Comparison of ENCODE assay signal across 8 mouse cellular contexts in genomic region chrX:50549713-50550112, GRCm38 (mm10).
DNase-seq lines count a peak whose midpoint lies in the region; ATAC-seq and TF ChIP-seq lines count a peak whose summit lies in the region.

No protein-coding gene starts in this region.

- TF ChIP-seq CTCF in MEL (IDR thresholded peaks at IDR 0.05 in 2 of 3, conservative IDR thresholded peaks at IDR 0.05 in 1 of 3; ENCODE audit: control insufficient read depth in 1 of 3, insufficient read depth in 1 of 3, low read depth in 2 of 3, low read length in 3 of 3, poor library complexity in 1 of 3, severe bottlenecking in 1 of 3): peak; percentile 14 to 74 (median 40); a peak in 3 of 6 replicates
- TF ChIP-seq CTCF in liver, embryonic 14.5 days (IDR thresholded peaks at IDR 0.05; ENCODE audit: low read depth): peak; percentile 9; the same call in 1 of the 2 replicates

- 41% methylated on average over 3 of the region's 3 CpGs for WGBS in heart, embryonic 10.5 days
- WGBS in forebrain, embryonic 10.5 days: 47% methylated on average over 3 of the region's 3 CpGs
- 63% methylated on average over 3 of the region's 3 CpGs for WGBS in hindbrain, embryonic 15.5 days
- WGBS in liver, embryonic 14.5 days (ENCODE audit: insufficient replicate concordance): 36% methylated on average over 3 of the region's 3 CpGs

- no peak overlapping the region for H3K27ac ChIP-seq in heart, embryonic 10.5 days
- peak overlapping the region; percentile 90 for H3K27ac ChIP-seq in MEL (ENCODE audit: control insufficient read depth, low read depth, low read length)
- H3K27ac ChIP-seq in forebrain, embryonic 10.5 days: no peak overlapping the region
- no peak overlapping the region for H3K27ac ChIP-seq in hindbrain, embryonic 15.5 days (replicated peaks)
- no peak overlapping the region for H3K27ac ChIP-seq in liver, embryonic 14.5 days

- no peaks in the 10 kb centered on the region for H3K4me1 ChIP-seq in heart, embryonic 10.5 days
- peaks cover 0 to 2% of the 10 kb centered on the region in 2 experiments; a peak in 1 of 4 replicates for H3K4me1 ChIP-seq in MEL (ENCODE audit: control insufficient read depth in 1 of 2, insufficient read depth in 2 of 2, low read length in 2 of 2)
- no peaks in the 10 kb centered on the region for H3K4me1 ChIP-seq in forebrain, embryonic 10.5 days
- H3K4me1 ChIP-seq in hindbrain, embryonic 15.5 days (replicated peaks): no peaks in the 10 kb centered on the region
- H3K4me1 ChIP-seq in liver, embryonic 14.5 days (replicated peaks; ENCODE audit: control insufficient read depth in 2 of 2, insufficient read depth in 2 of 2, low read length in 1 of 2): no peaks in the 10 kb centered on the region

- TF ChIP-seq POLR2A in MEL (IDR thresholded peaks at IDR 0.05; ENCODE audit: control insufficient read depth in 1 of 2, insufficient read depth in 1 of 2, low read depth in 1 of 2, low read length in 2 of 2, poor library complexity in 1 of 2): no peak

- peak overlapping the region; percentile 47 for H3K4me2 ChIP-seq in hindbrain, embryonic 15.5 days
- H3K4me2 ChIP-seq in liver, embryonic 14.5 days (ENCODE audit: low read depth): peak overlapping the region; percentile 25

- peak overlapping the region; percentile 47; the same call in 1 of the 2 replicates for H3K4me3 ChIP-seq in heart, embryonic 10.5 days
- H3K4me3 ChIP-seq in MEL (ENCODE audit: control insufficient read depth in 1 of 2, insufficient read depth in 1 of 2, low read depth in 2 of 2, low read length in 2 of 2): peak overlapping the region; percentile 84 to 92
- peak overlapping the region; percentile 35 for H3K4me3 ChIP-seq in forebrain, embryonic 10.5 days
- H3K4me3 ChIP-seq in hindbrain, embryonic 15.5 days: peak overlapping the region; percentile 37
- H3K4me3 ChIP-seq in liver, embryonic 14.5 days (ENCODE audit: insufficient read depth in 1 of 2, low read depth in 2 of 2, low read length in 2 of 2): peak overlapping the region in 1 of 2 experiments; percentile 64; a peak in 3 of 4 replicates

- DNase-seq in heart, embryonic 10.5 days (ENCODE audit: low spot score): no peak
- no peak for DNase-seq in heart, adult 11 months
- peak; percentile 87 for DNase-seq in MEL (ENCODE audit: low read depth, low spot score)
- DNase-seq in forebrain, embryonic 10.5 days (ENCODE audit: extremely low spot score, low spot score): no peak
- DNase-seq in liver, embryonic 14.5 days (ENCODE audit: low read depth in 3 of 3, low spot score in 3 of 3): peak in 1 of 3 experiments; percentile 35
- peak; percentile 43 for DNase-seq in retina, adult 2 months (ENCODE audit: low read depth, low spot score)
- DNase-seq in right cerebral cortex, adult 18-20 months: no peak

- no peak for ATAC-seq in hindbrain, embryonic 15.5 days (ENCODE audit: low FRiP score, low read depth)
- no peak for ATAC-seq in liver, embryonic 14.5 days (ENCODE audit: insufficient read depth)

- no peaks in the 10 kb centered on the region for H3K27me3 ChIP-seq in heart, embryonic 10.5 days (ENCODE audit: insufficient read depth, poor library complexity, severe bottlenecking)
- no peaks in the 10 kb centered on the region for H3K27me3 ChIP-seq in MEL (ENCODE audit: control insufficient read depth in 1 of 2, insufficient read depth in 2 of 2, low read length in 2 of 2)
- no peaks in the 10 kb centered on the region for H3K27me3 ChIP-seq in forebrain, embryonic 10.5 days (ENCODE audit: poor library complexity, severe bottlenecking)
- H3K27me3 ChIP-seq in hindbrain, embryonic 15.5 days: no peaks in the 10 kb centered on the region
- H3K27me3 ChIP-seq in liver, embryonic 14.5 days (ENCODE audit: control insufficient read depth, insufficient read depth, low read length): no peaks in the 10 kb centered on the region

- H3K79me2 ChIP-seq in MEL (ENCODE audit: control insufficient read depth, insufficient read depth, low read length, poor library complexity): no peaks in the 10 kb centered on the region; the same call in 1 of the 2 replicates

- peak overlapping the region; percentile 94 for H3K9ac ChIP-seq in MEL (ENCODE audit: control insufficient read depth, low read depth, low read length, poor library complexity, severe bottlenecking)
- H3K9ac ChIP-seq in hindbrain, embryonic 15.5 days: no peak overlapping the region
- no peak overlapping the region for H3K9ac ChIP-seq in liver, embryonic 14.5 days (replicated peaks)

- TF ChIP-seq EP300 in MEL (IDR thresholded peaks at IDR 0.05; ENCODE audit: low read depth in 1 of 2, low read length in 2 of 2): peak in 1 of 2 experiments; percentile 18; a peak in 1 of 4 replicates
- no peak for TF ChIP-seq EP300 in liver, embryonic 14.5 days (IDR thresholded peaks at IDR 0.05; ENCODE audit: low read depth)

- TF ChIP-seq RAD21 in MEL (IDR thresholded peaks at IDR 0.05; ENCODE audit: low read depth, low read length): peak; percentile 89

- no peaks in the 10 kb centered on the region for H3K36me3 ChIP-seq in heart, embryonic 10.5 days
- peaks cover 0 to 3% of the 10 kb centered on the region in 2 experiments; a peak in 1 of 4 replicates for H3K36me3 ChIP-seq in MEL (ENCODE audit: control insufficient read depth in 1 of 2, insufficient read depth in 2 of 2, low read length in 2 of 2)
- 0 out of 2 replicates have a peak, but pooled peaks cover 5% of the 10 kb centered on the region for H3K36me3 ChIP-seq in forebrain, embryonic 10.5 days (replicated peaks)
- H3K36me3 ChIP-seq in hindbrain, embryonic 15.5 days: no peaks in the 10 kb centered on the region
- H3K36me3 ChIP-seq in liver, embryonic 14.5 days (replicated peaks; ENCODE audit: control insufficient read depth, insufficient read depth, low read depth): no peaks in the 10 kb centered on the region

- no peaks in the 10 kb centered on the region for H3K9me3 ChIP-seq in heart, embryonic 10.5 days
- no peaks in the 10 kb centered on the region for H3K9me3 ChIP-seq in MEL (replicated peaks; ENCODE audit: insufficient read depth, low read length)
- no peaks in the 10 kb centered on the region; the same call in 1 of the 2 replicates for H3K9me3 ChIP-seq in forebrain, embryonic 10.5 days
- no peaks in the 10 kb centered on the region for H3K9me3 ChIP-seq in hindbrain, embryonic 15.5 days
- H3K9me3 ChIP-seq in liver, embryonic 14.5 days (ENCODE audit: control insufficient read depth, low read length): no peaks in the 10 kb centered on the region

TF ChIP-seq in MEL, 35 proteins besides CTCF, POLR2A, EP300 and RAD21:
- no peak for TF ChIP-seq MXI1 (IDR thresholded peaks at IDR 0.05; ENCODE audit: low read depth, low read length)
- TF ChIP-seq SMC3 (IDR thresholded peaks at IDR 0.05; ENCODE audit: low read depth, low read length): peak; percentile 59
- TF ChIP-seq ZNF384 (IDR thresholded peaks at IDR 0.05; ENCODE audit: low read depth, low read length): peak; percentile 100
- peak; percentile 45 for TF ChIP-seq SIN3A (IDR thresholded peaks at IDR 0.05; ENCODE audit: low read length)
- peak; percentile 61; the same call in 1 of the 2 replicates for TF ChIP-seq ZKSCAN1 (IDR thresholded peaks at IDR 0.05; ENCODE audit: low read depth, low read length)
- no peak for TF ChIP-seq GATA1 (IDR thresholded peaks at IDR 0.05; ENCODE audit: low read depth, low read length)
- 0 out of 2 replicates have a peak, but pooled peaks have one; percentile 36 for TF ChIP-seq JUND (IDR thresholded peaks at IDR 0.05; ENCODE audit: low read depth, low read length)
- TF ChIP-seq HCFC1 (IDR thresholded peaks at IDR 0.05; ENCODE audit: low read depth, low read length): peak; percentile 69
- TF ChIP-seq ZC3H11A (IDR thresholded peaks at IDR 0.05; ENCODE audit: low read depth, low read length): peak; percentile 69
- peak; percentile 94 for TF ChIP-seq ETS1 (IDR thresholded peaks at IDR 0.05; ENCODE audit: low read depth, low read length)

Comparison
In these comparisons a context has a peak if more than half of its experiments do, and no peak if none do; other contexts are left out.
1. DNase-seq: peak in MEL (single experiment) and retina, adult 2 months (single experiment); none in heart, embryonic 10.5 days (single experiment), heart, adult 11 months (single experiment), forebrain, embryonic 10.5 days (single experiment) and right cerebral cortex, adult 18-20 months (single experiment).